In genomic region chr12:84709842-84710439, GRCm38 (mm10) we compare ENCODE assay signal across 10 mouse cellular contexts. TPM values are rescaled to one million over a fixed set of nuclear protein-coding genes. Genes with fewer than 3 reads are reported as not detected.
DNase-seq lines count a peak whose midpoint lies in the region; ATAC-seq and TF ChIP-seq lines count a peak whose summit lies in the region.
"Had no signal": no experiment of that assay in that cellular context is flagged by ENCODE, and none has a peak within 500 bp of the region (broad histone marks: within the 10 kb centered on the region; RNA-seq: fewer than 3 reads in every experiment).

No protein-coding gene starts in this region.

- H3K36me3 ChIP-seq in forebrain, embryonic 14.5 days (ENCODE audit: control insufficient read depth, insufficient read depth, low read length): no peaks in the 10 kb centered on the region
- H3K36me3 ChIP-seq in forebrain, embryonic 11.5 days (ENCODE audit: control insufficient read depth, insufficient read depth, low read length): no peaks in the 10 kb centered on the region
- no peaks in the 10 kb centered on the region for H3K36me3 ChIP-seq in thymus, adult 2 months (ENCODE audit: control insufficient read depth, insufficient read depth, low read length)

- H3K9ac ChIP-seq in forebrain, embryonic 14.5 days (ENCODE audit: low read length): no peak overlapping the region
- no peak overlapping the region for H3K9ac ChIP-seq in forebrain, embryonic 11.5 days (ENCODE audit: low read length)

- ATAC-seq in forebrain, embryonic 14.5 days: no peak
- ATAC-seq in forebrain, embryonic 11.5 days (replicated peaks; ENCODE audit: low FRiP score): no peak
- ATAC-seq in common myeloid progenitor, adult 5-6 weeks (replicated peaks; ENCODE audit: low read depth, poor library complexity, severe bottlenecking): peak; percentile 78
- ATAC-seq in granulocyte monocyte progenitor cell, adult 5-6 weeks (replicated peaks; ENCODE audit: poor library complexity, severe bottlenecking): no peak
- ATAC-seq: intestine, postnatal 0 days had no signal

- TF ChIP-seq POLR2A in thymus, adult 2 months (IDR thresholded peaks at IDR 0.05; ENCODE audit: control insufficient read depth, extremely low read depth, insufficient read depth, low read length, poor library complexity): no peak

- WGBS in forebrain, embryonic 14.5 days: 28% methylated on average over 14 of the region's 14 CpGs
- WGBS in forebrain, embryonic 11.5 days: 33% methylated on average over 14 of the region's 14 CpGs
- 25% methylated on average over 14 of the region's 14 CpGs for WGBS in thymus, adult 2 months

- no peaks in the 10 kb centered on the region for H3K27me3 ChIP-seq in forebrain, embryonic 14.5 days (replicated peaks; ENCODE audit: control insufficient read depth, insufficient read depth, low read length)
- no peaks in the 10 kb centered on the region for H3K27me3 ChIP-seq in forebrain, embryonic 11.5 days (ENCODE audit: control insufficient read depth, insufficient read depth, low read length)
- no peaks in the 10 kb centered on the region for H3K27me3 ChIP-seq in thymus, adult 2 months (ENCODE audit: control insufficient read depth, insufficient read depth, low read length)

- TF ChIP-seq CTCF in thymus, adult 2 months (IDR thresholded peaks at IDR 0.05; ENCODE audit: borderline replicate concordance, control insufficient read depth, extremely low read depth, insufficient read depth, low read length, poor library complexity): no peak

- no peaks in the 10 kb centered on the region for H3K4me1 ChIP-seq in forebrain, embryonic 14.5 days (ENCODE audit: control insufficient read depth, insufficient read depth, low read length)
- H3K4me1 ChIP-seq in forebrain, embryonic 11.5 days (replicated peaks; ENCODE audit: control insufficient read depth, insufficient read depth, low read length): peaks cover 2% of the 10 kb centered on the region; the same call in 1 of the 2 replicates
- peaks cover 6% of the 10 kb centered on the region; the same call in 1 of the 2 replicates for H3K4me1 ChIP-seq in thymus, adult 2 months (replicated peaks; ENCODE audit: control insufficient read depth, insufficient read depth, low read length)

- H3K4me3 ChIP-seq in forebrain, embryonic 14.5 days (ENCODE audit: low read depth, low read length): no peak overlapping the region
- no peak overlapping the region for H3K4me3 ChIP-seq in forebrain, embryonic 11.5 days (ENCODE audit: low read depth, low read length)
- no peak overlapping the region for H3K4me3 ChIP-seq in thymus, adult 2 months (ENCODE audit: control insufficient read depth, insufficient read depth, low read length)

- no peaks in the 10 kb centered on the region for H3K9me3 ChIP-seq in forebrain, embryonic 14.5 days (replicated peaks; ENCODE audit: control insufficient read depth, low read length)
- H3K9me3 ChIP-seq in forebrain, embryonic 11.5 days (ENCODE audit: control insufficient read depth, low read length): no peaks in the 10 kb centered on the region

- H3K4me2 ChIP-seq in forebrain, embryonic 14.5 days (ENCODE audit: low read length): no peak overlapping the region
- no peak overlapping the region for H3K4me2 ChIP-seq in forebrain, embryonic 11.5 days (ENCODE audit: low read depth, low read length, severe bottlenecking)

- peak; percentile 7 for DNase-seq in forebrain, embryonic 14.5 days (ENCODE audit: low spot score)
- no peak for DNase-seq in forebrain, embryonic 11.5 days (ENCODE audit: low spot score)
- peak; percentile 7 for DNase-seq in 416B (ENCODE audit: low read depth)
- peak; percentile 27 to 40 for DNase-seq in lung, adult 18-20 months
- no peak for DNase-seq in retina, postnatal 1 day
- DNase-seq in thymus, adult 2 months: no peak

- H3K27ac ChIP-seq in forebrain, embryonic 14.5 days (ENCODE audit: low read depth, low read length): no peak overlapping the region
- no peak overlapping the region for H3K27ac ChIP-seq in forebrain, embryonic 11.5 days (ENCODE audit: low read depth, low read length)
- H3K27ac ChIP-seq in thymus, adult 2 months (ENCODE audit: control insufficient read depth, insufficient read depth, low read length): no peak overlapping the region

RNA-seq across cellular contexts. Expression of gene Syndig1l, which starts 11.3 kb away (rescaled TPM):
- polyA plus RNA-seq in forebrain, embryonic 14.5 days (2014; fragmentation: Nextera tagmentation; extraction: Ambion mirVana): 2.6 and 3.3 TPM in 2 replicates
- polyA plus RNA-seq in forebrain, embryonic 11.5 days (2014; fragmentation: Nextera tagmentation; extraction: Ambion mirVana): 0.20 and 0.23 TPM in 2 replicates
- total RNA-seq in common myeloid progenitor, adult 5-6 weeks (2017): not detected in 2 replicates
- 0.47 and 0.69 TPM in 2 replicates for polyA plus RNA-seq in thymus, adult 2 months (2012; rRNA removed)
- not detected in 2 replicates for total RNA-seq in granulocyte monocyte progenitor cell, adult 5-6 weeks (2014; fragmentation: Nextera tagmentation)
- total RNA-seq in granulocyte monocyte progenitor cell, adult 5-6 weeks (2017): not detected in 2 replicates
- polyA plus RNA-seq: C2C12 had no signal

Comparison
In these comparisons a context has a peak if more than half of its experiments do, and no peak if none do; other contexts are left out.
1. DNase-seq: peak in forebrain, embryonic 14.5 days (single experiment), 416B (single experiment) and lung, adult 18-20 months (2 of 2); none in forebrain, embryonic 11.5 days (single experiment), retina, postnatal 1 day (single experiment) and thymus, adult 2 months (single experiment).